Mouse (Mus musculus) lung, postnatal 0 days (tissue): ENCODE data around the gene Cfb.

Source experiments
- CTCF ChIP-seq: IDR thresholded peaks from 2 replicates; pipeline ENCODE4 v1.5.1; 2016; ENCODE audit warnings: antibody characterized with exemption, mild to moderate bottlenecking
- EP300 ChIP-seq: IDR thresholded peaks from 2 replicates; pipeline ENCODE4 v1.6.1; 2016; ENCODE audit warnings: antibody characterized with exemption, mild to moderate bottlenecking, control low read depth

DNA sequence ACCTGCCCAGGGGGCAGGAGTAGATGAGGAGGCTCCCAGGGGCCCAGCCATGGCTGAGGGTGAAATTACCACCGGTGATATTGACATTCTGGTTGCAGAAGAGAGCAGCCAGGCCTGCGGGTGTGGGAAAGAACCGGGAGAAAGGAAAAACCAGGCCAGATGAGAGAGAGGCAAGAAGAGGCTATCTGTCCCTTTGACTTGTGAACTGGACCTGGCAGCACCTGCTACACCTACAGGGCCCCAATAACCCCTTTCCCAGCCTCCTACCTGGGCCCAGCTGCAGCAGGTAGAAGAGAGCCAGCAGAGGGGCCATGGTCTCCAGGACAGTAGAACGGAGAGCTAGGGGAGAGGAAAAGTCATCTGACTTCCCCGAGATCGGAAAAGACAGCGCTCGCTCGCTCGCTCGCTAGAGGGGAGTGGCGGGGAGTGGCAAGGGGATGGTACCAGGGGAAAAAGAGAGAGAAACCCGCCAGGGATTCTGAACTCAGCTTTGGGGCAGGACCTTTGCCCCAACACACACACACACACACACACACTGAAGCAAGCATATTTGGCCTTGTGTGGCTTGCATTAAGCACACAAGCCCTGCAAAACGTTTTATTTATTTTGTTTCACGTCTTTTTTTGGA, 19.5 kb upstream of the Cfb start, which contains the start of gene Gm20547:
- TF ChIP-seq EP300 (no peak), CTCF (no peak)
